Mouse (Mus musculus) forebrain, embryonic 15.5 days (tissue): Measurements from ENCODE around the gene Hus1b. TPM values are rescaled to one million over a fixed set of nuclear protein-coding genes. Genes with fewer than 3 reads are reported as not detected.

Source experiments
- ATAC-seq: fragments of 200-750 bp; cut with Nextera tagmentation; replicated peaks from 2 replicates; pipeline ENCODE4 v1.8.0; 2017; ENCODE audit warnings: mild to moderate bottlenecking, moderate TSS enrichment, moderate library complexity
- H3K27ac ChIP-seq: fragments of 300-500 bp; sonication (generic); replicated peaks from 2 replicates; pipeline ENCODE4 v1.5.1; 2015; ENCODE audit warnings: mild to moderate bottlenecking, inconsistent platforms
- H3K27me3 ChIP-seq: fragments of 300-500 bp; sonication (generic); 2 replicates; pipeline ENCODE4 v1.6.1; 2015; ENCODE audit warnings: inconsistent platforms
- H3K36me3 ChIP-seq: fragments of 300-500 bp; sonication (generic); 2 replicates; pipeline ENCODE4 v1.6.1; 2015; ENCODE audit warnings: mild to moderate bottlenecking, inconsistent platforms
- H3K4me1 ChIP-seq: fragments of 300-500 bp; sonication (generic); 2 replicates; pipeline ENCODE4 v1.6.1; 2015; ENCODE audit warnings: inconsistent platforms
- H3K4me2 ChIP-seq: fragments of 300-500 bp; sonication (generic); replicated peaks from 2 replicates; pipeline ENCODE4 v1.6.1; 2015; ENCODE audit warnings: mild to moderate bottlenecking, inconsistent platforms
- H3K4me3 ChIP-seq: fragments of 300-500 bp; sonication (generic); 2 replicates; pipeline ENCODE4 v1.5.1; 2015; ENCODE audit warnings: mild to moderate bottlenecking, inconsistent platforms
- H3K9ac ChIP-seq: fragments of 300-500 bp; sonication (generic); replicated peaks from 2 replicates; pipeline ENCODE4 v1.6.1; 2015; ENCODE audit warnings: mild to moderate bottlenecking, inconsistent platforms
- H3K9me3 ChIP-seq: fragments of 300-500 bp; sonication (generic); 2 replicates; pipeline ENCODE4 v1.6.1; 2016; ENCODE audit warnings: inconsistent platforms
- WGBS: fragments of 180-500 bp; shearing (Covaris S2); methylation state at CpG from one replicate; pipeline ENCODE4 v1.1.7; 2015; ENCODE audit warnings: mixed read lengths; 5-methylcytosine and 5-hydroxymethylcytosine counted together
- polyA plus RNA-seq: library from polyadenylated mRNA; unstranded; fragments of >200 nt; fragmentation: Nextera tagmentation; extraction: Ambion mirVana; gene quantifications from 2 replicates; pipeline ENCODE4 v1.2.1, GENCODE M21; 2015

The Hus1b gene
- polyA plus RNA-seq, 1 experiment from 2014 or later = not detected

DNA sequence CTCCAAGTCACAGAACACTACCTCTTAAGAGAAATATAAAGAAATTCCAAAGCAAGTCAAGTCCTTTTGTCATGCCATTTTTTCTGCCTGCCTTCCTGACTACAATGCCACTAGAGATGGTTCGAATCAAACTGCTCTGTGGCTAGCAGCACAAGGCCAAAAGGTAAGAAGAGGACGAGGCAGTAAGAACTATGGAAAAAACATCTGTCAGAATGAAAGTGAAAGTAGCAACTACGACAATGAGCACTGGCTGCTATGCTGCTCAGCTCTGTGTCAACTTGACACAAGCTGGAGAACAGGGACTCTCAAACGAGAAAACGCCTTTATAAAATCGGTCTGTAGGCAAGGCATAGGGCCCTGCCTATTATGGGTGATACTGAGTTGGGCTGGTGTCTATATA lies 14.6 kb downstream of the Hus1b start:
- no peak for ATAC-seq
- Histone ChIP-seq H3K4me3 (no peak overlapping the region), H3K36me3 (no peaks in the 10 kb centered on the region), H3K9ac (no peak overlapping the region), H3K27me3 (no peaks in the 10 kb centered on the region), H3K9me3 (no peaks in the 10 kb centered on the region), H3K27ac (no peak overlapping the region), H3K4me1 (no peaks in the 10 kb centered on the region), H3K4me2 (no peak overlapping the region)
- 73% methylated on average over 6 of the region's 6 CpGs for WGBS

DNA sequence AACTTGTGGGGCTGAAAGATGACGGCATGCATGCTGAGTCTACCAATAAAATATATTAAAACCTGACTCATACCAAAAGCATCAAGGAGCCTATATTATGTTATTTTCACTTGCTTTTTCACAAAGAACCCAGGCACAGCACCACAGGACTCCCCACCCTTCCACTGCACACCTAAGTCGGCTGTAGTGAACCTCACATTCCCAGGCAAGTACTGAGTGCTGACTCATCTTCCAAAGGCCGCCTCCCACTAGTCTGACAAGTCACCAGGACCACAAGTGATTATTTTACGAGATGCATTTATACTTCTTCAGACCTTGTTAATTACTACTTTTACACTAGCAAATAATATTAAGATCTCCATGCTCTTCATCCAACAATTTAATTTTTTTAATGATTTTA lies 15.9 kb downstream of the Hus1b start:
- Histone ChIP-seq H3K27me3 (no peaks in the 10 kb centered on the region), H3K4me2 (no peak overlapping the region), H3K27ac (no peak overlapping the region), H3K36me3 (no peaks in the 10 kb centered on the region), H3K9ac (no peak overlapping the region), H3K9me3 (no peaks in the 10 kb centered on the region), H3K4me3 (no peak overlapping the region), H3K4me1 (no peaks in the 10 kb centered on the region)
- WGBS = 85% methylated on average over 4 of the region's 4 CpGs
- ATAC-seq = no peak

DNA sequence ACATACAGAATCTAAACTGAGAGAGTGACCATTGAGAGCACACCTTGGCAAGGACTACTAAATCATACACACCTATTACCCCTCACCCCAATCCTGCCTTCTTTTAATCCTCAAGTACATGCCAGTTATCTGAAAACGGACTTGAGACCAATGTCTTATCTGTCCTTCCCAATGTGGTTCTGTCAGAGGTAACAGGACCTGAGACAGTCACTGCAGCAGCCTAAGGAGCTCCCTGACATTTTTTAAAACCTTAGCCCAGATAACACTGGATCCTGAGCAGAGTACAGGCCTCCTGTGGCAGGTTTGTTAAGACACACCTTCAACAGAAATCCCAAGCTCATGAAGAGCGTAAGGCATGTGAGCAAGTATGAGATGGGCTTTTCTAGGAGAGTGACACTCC lies 18.4 kb downstream of the Hus1b start:
- Histone ChIP-seq H3K27ac (no peak overlapping the region), H3K4me1 (no peaks in the 10 kb centered on the region), H3K27me3 (no peaks in the 10 kb centered on the region), H3K9ac (no peak overlapping the region), H3K9me3 (no peaks in the 10 kb centered on the region), H3K36me3 (peaks cover 2% of the 10 kb centered on the region; the same call in 1 of the 2 replicates), H3K4me3 (no peak overlapping the region), H3K4me2 (no peak overlapping the region)
- 89% methylated on average over 2 of the region's 2 CpGs for WGBS
- no peak for ATAC-seq

DNA sequence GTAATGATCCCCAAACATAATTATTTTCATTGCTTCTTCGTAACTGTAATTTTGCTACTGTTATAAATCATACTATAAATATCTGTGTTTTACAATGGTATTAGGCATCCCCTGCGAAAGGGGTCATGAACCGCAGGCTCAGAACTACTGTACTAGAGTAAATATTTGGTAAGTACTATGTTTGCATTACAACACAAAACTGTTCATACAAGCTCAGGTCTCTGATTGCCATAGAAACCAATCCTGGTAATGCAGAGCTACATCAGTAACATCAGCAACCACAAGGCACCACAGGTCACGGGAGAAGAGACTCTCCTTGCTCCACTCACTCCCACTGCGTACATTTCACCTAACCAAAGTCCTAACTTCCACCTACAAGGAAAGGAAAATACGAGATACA lies 23.3 kb downstream of the Hus1b start:
- H3K36me3 ChIP-seq = peaks cover 7% of the 10 kb centered on the region; the same call in 1 of the 2 replicates
- H3K4me2 ChIP-seq = no peak overlapping the region
- H3K9me3 ChIP-seq = no peaks in the 10 kb centered on the region
- H3K27ac ChIP-seq = no peak overlapping the region
- WGBS = 95% methylated on average over 6 of the region's 6 CpGs
- H3K4me1 ChIP-seq = no peaks in the 10 kb centered on the region
- ATAC-seq = no peak
- H3K27me3 ChIP-seq = no peaks in the 10 kb centered on the region
- H3K4me3 ChIP-seq = no peak overlapping the region
- H3K9ac ChIP-seq = no peak overlapping the region

DNA sequence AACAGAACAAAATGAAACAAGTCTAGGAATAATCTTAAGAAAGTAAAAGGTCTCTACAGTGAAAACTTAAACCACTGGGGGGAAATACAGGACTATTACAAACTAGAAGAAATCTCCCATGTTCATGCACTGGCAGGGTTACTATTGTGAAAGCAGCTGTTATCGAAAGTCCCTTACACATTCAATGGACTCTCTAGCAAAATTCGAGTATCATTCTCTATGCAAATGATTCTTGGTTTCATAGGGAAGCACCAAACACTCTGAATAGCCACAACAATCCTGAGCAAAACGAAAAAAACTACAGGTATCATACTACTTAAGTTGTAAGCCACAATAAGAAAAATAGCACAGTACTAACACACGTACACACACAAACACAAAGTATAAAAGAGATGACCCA lies 25.6 kb downstream of the Hus1b start:
- Histone ChIP-seq H3K4me3 (no peak overlapping the region), H3K27me3 (no peaks in the 10 kb centered on the region), H3K9me3 (no peaks in the 10 kb centered on the region), H3K4me1 (no peaks in the 10 kb centered on the region), H3K36me3 (peaks cover 7% of the 10 kb centered on the region; the same call in 1 of the 2 replicates), H3K4me2 (no peak overlapping the region), H3K9ac (no peak overlapping the region), H3K27ac (no peak overlapping the region)
- ATAC-seq = no peak
- WGBS = 83% methylated on average over 4 of the region's 4 CpGs

DNA sequence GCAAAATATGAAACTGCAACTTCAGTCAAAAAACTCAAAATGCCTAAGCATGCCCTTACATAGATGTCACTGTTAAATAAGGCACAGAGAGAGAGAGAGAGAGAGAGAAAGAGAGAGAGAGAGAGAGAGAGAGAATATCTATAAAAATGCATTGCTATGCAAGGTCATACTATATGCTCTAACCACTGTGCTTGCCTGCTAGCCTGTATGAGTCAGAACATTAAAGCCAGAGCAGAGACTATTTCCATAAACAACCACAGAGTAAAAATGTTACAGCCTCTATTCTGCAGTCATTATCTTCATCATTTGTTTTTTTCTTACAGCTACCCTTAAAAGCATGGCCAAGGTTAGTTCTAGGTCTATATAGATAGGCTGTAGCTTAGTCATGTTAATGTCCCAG lies 33.8 kb downstream of the Hus1b start:
- H3K27ac ChIP-seq = no peak overlapping the region
- peaks cover 3% of the 10 kb centered on the region; the same call in 1 of the 2 replicates for H3K4me1 ChIP-seq
- H3K9ac ChIP-seq = no peak overlapping the region
- H3K4me2 ChIP-seq = no peak overlapping the region
- no peak for ATAC-seq
- H3K4me3 ChIP-seq = no peak overlapping the region
- no peaks in the 10 kb centered on the region for H3K27me3 ChIP-seq
- no peaks in the 10 kb centered on the region for H3K9me3 ChIP-seq
- H3K36me3 ChIP-seq = no peaks in the 10 kb centered on the region; the same call in 1 of the 2 replicates

DNA sequence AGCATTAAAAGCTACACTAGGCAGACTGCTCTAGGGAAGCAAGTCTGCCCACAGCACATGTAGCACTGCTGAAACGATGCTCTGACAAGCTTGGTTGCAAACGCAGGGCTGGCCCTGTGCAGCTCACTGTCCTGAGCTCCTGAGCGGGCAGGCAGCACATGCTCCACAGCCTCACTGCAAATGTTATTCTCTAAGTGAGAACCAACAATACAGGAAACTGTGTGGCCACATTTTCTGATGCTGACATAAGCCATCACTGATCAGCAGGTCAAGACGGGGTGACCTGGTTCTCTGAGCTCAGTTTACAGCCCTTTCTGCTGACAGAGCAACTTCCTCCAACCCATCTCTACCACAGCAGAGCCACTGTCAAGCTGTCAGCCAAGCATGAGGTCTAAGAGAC lies 34.5 kb downstream of the Hus1b start:
- H3K4me2 ChIP-seq = no peak overlapping the region
- no peaks in the 10 kb centered on the region for H3K9me3 ChIP-seq
- H3K4me1 ChIP-seq = peaks cover 3% of the 10 kb centered on the region; the same call in 1 of the 2 replicates
- H3K36me3 ChIP-seq = no peaks in the 10 kb centered on the region; the same call in 1 of the 2 replicates
- H3K27ac ChIP-seq = no peak overlapping the region
- H3K4me3 ChIP-seq = no peak overlapping the region
- 45% methylated on average over 4 of the region's 4 CpGs for WGBS
- H3K27me3 ChIP-seq = no peaks in the 10 kb centered on the region
- H3K9ac ChIP-seq = no peak overlapping the region
- ATAC-seq = no peak

DNA sequence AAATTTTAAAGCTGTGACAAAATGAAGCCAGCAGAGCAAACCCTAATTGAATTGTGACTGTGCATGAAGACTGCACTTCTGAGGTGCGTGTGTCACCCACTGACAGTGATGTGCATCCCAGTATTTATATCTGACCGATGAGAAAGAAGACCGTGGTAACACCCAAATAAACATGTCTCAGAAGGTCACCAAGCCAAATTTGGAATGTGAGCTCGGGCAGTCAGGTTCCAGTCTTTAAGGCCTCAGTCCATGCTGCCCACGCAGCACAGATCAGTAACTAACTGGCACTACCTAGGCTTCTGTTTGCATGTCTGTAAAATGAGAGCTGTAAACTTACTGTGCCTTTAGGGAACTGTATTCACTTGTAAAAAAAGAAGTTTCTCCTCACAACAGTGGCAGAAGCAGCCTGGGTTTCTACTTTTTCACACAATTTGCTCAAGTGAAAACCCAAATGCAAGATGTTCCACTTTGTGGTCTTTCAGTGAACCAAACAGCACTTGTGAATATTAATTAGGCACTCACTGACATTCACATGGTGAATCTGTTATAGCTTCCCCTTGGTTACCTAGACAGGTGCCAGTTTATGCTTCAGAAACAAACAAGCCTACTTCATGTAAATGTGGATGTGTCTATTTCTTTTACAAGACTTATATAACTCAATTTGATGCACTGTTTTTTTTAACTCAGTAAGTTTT lies 35.5 kb downstream of the Hus1b start:
- H3K27ac ChIP-seq = no peak overlapping the region
- WGBS = 85% methylated on average over 5 of the region's 5 CpGs
- peaks cover 3% of the 10 kb centered on the region; the same call in 1 of the 2 replicates for H3K4me1 ChIP-seq
- no peak overlapping the region for H3K4me3 ChIP-seq
- no peak overlapping the region for H3K4me2 ChIP-seq
- H3K9ac ChIP-seq = no peak overlapping the region
- no peaks in the 10 kb centered on the region for H3K27me3 ChIP-seq
- no peak for ATAC-seq
- H3K36me3 ChIP-seq = no peaks in the 10 kb centered on the region; the same call in 1 of the 2 replicates
- H3K9me3 ChIP-seq = no peaks in the 10 kb centered on the region

DNA sequence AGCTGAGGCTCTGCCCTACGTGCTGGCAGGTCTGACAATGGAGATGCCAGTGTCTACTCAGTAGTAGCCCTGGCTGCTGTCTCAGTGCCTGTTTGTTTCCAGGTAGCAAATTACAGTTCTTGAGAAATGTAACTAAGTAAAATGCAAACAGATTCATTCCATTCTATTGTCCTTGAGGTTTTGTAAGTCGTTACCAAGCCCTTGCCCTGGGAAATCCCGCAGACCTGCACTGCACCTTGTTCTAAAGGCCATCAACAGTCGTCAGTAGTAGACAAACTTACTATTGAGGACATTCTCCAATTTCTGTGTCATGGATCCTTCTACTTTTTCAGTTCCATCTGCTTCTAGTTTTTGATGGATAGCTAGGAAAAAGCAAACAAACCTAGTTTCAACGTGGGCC lies 36.7 kb downstream of the Hus1b start:
- no peaks in the 10 kb centered on the region for H3K9me3 ChIP-seq
- H3K4me3 ChIP-seq = no peak overlapping the region
- peaks cover 3% of the 10 kb centered on the region; the same call in 1 of the 2 replicates for H3K4me1 ChIP-seq
- H3K36me3 ChIP-seq = peaks cover 3% of the 10 kb centered on the region; the same call in 1 of the 2 replicates
- no peaks in the 10 kb centered on the region for H3K27me3 ChIP-seq
- H3K9ac ChIP-seq = no peak overlapping the region
- no peak overlapping the region for H3K27ac ChIP-seq
- 75% methylated on average over 5 of the region's 5 CpGs for WGBS
- no peak overlapping the region for H3K4me2 ChIP-seq
- no peak for ATAC-seq

DNA sequence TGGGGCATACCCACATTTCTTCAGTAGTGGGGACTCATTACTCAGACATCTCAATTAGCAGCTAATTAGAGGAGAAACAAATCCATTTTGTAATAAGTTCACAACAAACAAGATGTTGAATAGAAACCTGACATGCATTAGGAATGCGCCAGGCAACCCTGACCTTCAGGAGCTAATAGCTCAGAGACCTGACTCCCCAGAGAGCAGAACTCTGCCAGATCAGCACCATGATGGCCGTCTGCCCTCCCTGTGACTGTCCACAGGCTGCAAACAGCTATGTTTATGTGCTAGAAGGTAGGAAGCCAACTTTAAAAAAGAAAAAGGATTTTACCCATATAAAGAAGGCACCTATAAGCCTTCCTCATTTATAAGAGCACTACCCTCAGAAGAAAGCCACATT lies 45.3 kb downstream of the Hus1b start:
- 38% methylated on average over 2 of the region's 2 CpGs for WGBS
- H3K4me1 ChIP-seq = no peaks in the 10 kb centered on the region
- ATAC-seq = no peak
- H3K27ac ChIP-seq = no peak overlapping the region
- no peaks in the 10 kb centered on the region for H3K9me3 ChIP-seq
- H3K9ac ChIP-seq = no peak overlapping the region
- H3K27me3 ChIP-seq = no peaks in the 10 kb centered on the region
- no peak overlapping the region for H3K4me2 ChIP-seq
- H3K4me3 ChIP-seq = no peak overlapping the region
- H3K36me3 ChIP-seq = peaks cover 19% of the 10 kb centered on the region; the same call in 1 of the 2 replicates

DNA sequence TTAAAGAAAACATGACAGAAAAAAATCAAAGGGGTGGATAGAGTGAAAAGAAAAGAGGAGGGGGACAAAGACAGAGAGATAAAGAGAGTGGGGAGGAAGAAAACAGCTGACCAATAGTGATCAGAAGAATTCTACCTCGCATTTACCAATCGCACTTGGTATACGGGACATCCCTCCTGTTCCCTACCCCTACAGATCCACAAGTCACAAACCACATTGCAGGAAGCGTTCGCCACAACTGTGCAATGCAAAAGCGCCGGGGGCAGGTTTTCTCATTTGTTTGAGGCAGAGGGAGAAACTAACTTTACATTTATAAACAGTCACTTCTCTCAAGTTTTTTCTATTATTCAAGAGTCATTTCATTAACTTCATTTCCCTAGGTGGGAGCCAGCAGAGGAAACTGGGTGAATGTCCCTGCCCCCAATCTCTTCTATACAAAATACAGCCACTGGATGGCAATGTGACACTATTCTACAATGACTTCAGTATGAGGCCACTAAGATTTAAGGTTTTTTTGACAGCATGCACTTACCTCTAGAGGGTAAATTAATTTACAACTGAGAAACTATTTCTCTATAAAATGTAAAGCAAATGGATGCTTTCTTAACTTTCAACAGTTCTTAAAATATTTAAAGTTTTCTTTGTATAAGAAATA lies 46.0 kb downstream of the Hus1b start:
- peaks cover 19% of the 10 kb centered on the region; the same call in 1 of the 2 replicates for H3K36me3 ChIP-seq
- ATAC-seq = no peak
- 94% methylated on average over 7 of the region's 7 CpGs for WGBS

More for the DNA sequence above, 46.0 kb downstream of the Hus1b start:
- no peak overlapping the region for H3K4me3 ChIP-seq
- no peaks in the 10 kb centered on the region for H3K9me3 ChIP-seq
- H3K9ac ChIP-seq = no peak overlapping the region
- no peaks in the 10 kb centered on the region for H3K27me3 ChIP-seq
- no peak overlapping the region for H3K27ac ChIP-seq
- no peaks in the 10 kb centered on the region for H3K4me1 ChIP-seq
- no peak overlapping the region for H3K4me2 ChIP-seq
